Mouse (Mus musculus) Muller cell, postnatal 12 days (primary cell): ENCODE data around the gene Snx17.
"Not testable (repeated sequence)": the region's sequence is repeated elsewhere in the genome, so short reads cannot be mapped to it uniquely, and the experiment has no call there.

Source experiments
- DNase-seq: peaks from one replicate; pipeline ENCODE4 v3.0.0-alpha.2; 2015; ENCODE audit errors: inconsistent ontology term

The Snx17 gene

DNA sequence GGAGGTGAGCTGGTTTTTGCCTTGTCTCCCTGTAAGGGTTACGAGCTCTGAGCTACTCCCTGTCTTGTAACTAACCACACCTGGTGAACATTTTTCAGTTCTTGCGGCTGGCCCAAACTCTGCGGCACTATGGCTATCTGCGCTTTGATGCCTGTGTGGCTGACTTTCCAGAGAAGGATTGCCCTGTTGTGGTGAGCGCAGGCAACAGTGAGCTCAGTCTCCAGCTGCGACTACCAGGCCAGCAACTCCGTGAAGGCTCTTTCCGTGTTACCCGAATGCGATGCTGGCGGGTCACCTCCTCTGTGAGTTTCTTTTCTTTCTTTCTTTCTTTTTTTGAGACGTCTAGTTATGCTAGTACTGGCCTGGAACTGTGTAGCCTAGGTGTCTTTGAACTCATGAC lies 4.0 kb downstream of the Snx17 start:
- DNase-seq: no peak

DNA sequence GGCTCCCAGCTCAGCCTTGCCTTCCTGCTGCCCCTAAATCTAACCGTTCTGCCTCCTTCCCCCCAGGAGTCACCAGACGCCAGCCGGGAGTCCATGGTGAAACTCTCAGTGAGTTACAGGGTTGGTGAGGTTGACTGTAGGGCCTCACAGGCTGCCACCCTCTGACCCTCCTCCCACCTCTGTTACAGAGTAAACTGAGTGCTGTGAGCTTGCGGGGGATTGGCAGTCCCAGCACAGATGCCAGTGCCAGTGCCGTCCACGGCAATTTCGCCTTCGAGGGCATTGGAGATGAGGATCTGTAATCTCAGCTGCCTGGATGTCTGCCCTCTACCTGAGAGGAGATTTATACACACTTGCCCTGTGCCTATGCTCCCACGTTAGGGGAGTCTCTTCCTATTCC lies 5.1 kb downstream of the Snx17 start:
- no peak for DNase-seq

DNA sequence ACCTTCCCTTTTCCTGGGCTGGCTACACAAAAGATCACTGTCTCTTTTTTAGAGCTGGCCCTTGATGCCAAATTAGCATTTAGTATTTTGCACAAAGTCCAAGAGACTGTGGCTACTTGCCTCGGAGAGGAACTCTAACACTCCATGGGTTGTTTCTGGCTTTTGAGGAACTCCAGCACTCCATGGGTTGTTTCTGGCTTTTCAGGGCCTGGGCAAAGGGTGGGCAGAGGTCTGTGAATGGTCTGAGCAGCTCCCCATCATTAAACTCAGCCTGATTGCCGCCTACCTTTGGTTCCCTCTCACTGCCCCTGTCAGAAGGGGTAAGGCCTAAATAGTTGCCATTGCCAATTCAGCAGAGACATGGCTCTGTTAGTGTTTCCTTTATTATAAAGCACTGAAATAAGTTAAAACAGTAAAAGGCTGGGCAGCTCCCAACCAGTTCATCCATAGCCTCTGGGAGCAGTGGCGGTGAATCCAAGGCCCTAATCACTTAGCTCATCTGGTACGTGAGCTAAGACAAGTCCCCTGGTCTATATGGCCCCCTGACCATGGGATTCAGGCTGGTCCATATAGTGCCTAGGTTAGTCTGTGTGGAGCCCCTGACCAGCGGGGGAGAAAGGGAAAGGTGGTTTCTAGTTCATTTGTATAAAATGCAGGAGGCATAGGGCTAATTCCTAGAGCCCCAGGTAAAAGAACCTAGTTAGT lies 5.7 kb downstream of the Snx17 start:
- DNase-seq: no peak

DNA sequence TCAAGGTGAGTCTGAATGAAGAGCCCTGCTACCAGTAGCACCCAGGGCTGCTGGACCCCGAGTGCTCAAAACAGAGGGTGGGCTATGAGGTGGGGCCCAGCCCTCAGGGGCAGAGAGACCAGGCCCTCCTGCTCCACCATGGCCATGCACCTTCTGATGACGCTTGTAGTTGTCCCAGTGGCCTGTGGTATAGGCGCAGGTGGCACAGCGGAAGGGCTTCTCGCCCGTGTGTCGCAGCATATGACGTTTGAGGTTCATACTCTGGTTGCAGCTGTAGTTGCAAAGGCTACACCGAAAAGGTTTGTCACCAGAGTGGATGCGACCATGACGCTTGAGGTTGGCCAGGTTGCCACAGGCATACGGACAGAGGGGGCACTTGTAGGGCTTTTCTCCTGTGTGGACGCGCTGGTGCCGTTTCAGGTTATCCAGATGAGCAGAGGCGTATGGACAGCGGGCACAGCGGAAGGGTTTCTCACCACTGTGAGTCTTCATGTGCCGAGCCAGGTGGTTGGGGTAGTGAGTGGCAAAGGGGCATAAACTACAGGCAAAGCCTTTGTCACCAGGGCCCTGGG lies 6.4 kb downstream of the Snx17 start:
- DNase-seq: no peak

DNA sequence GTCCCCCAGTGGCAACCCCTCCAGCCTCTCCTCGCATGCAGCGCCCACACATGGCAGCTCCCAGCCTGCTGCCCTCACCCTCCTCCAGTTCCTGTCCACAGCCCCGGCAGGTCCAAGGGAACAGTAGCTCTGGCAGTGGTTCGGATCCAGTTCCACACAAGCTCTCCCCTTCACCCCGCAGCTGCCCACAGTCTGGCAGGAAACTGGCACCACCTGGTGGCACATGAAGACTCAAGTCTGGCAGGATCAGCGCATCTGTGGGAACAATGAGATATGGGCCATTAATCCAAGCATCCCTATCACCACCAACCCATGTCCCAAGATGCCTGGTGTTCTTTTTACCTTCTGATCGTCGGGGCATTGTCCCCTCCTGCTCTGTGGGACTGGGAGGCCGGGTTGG lies 6.9 kb downstream of the Snx17 start:
- no peak for DNase-seq

DNA sequence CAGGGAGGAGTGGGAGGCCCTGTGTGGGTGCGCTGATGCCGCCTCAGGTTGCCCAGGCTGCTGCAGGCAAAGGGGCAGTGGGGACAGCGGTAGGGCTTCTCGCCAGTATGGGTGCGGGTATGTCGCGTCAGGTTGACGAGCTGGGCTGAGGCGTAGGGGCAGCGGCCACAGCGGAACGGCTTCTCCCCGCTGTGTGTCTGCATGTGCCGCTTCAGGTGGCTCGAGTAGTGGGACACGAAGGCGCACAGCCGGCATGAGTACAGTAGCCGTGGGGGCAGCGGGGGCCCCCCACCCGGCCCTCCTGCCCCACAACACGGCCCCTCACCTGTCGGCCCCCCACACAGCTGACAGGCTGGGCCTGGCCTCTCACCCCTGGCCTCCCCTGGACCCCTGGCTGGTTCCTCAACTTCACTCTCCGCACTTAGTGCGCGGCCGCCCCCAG lies 7.3 kb downstream of the Snx17 start:
- no peak for DNase-seq

DNA sequence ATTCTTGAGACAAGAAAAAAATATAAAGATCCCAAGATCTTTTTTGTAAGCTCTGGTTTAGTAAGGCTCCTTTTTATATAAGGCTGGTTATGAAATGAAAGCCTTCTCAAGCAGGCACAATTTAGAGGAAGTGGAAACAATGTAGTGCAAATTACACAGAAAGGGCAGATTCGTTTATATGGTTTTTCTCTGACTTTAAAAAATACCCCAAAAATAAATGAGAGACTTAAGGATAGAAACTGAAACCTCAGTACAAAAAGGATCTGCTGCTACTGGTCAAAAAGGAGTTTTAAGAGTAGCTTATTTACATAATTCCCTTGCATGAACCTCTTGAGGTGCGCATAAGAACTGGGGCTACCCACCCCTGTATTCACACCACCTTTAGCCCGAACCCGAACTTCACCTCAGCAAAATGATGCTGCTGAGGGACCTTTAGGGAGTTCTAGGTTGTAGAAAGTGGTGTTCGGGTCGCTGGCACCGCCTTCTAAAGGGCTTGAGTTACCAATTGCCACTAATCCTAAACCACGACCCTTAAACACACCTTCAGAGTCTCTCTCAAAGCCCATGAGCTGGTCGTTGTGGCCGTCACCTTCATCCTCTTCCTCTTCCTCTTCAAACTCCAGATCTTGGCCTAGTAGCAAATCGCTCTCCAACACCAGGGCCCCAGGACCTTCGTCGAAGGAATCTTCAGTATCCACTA lies 8.2 kb downstream of the Snx17 start:
- no peak for DNase-seq

DNA sequence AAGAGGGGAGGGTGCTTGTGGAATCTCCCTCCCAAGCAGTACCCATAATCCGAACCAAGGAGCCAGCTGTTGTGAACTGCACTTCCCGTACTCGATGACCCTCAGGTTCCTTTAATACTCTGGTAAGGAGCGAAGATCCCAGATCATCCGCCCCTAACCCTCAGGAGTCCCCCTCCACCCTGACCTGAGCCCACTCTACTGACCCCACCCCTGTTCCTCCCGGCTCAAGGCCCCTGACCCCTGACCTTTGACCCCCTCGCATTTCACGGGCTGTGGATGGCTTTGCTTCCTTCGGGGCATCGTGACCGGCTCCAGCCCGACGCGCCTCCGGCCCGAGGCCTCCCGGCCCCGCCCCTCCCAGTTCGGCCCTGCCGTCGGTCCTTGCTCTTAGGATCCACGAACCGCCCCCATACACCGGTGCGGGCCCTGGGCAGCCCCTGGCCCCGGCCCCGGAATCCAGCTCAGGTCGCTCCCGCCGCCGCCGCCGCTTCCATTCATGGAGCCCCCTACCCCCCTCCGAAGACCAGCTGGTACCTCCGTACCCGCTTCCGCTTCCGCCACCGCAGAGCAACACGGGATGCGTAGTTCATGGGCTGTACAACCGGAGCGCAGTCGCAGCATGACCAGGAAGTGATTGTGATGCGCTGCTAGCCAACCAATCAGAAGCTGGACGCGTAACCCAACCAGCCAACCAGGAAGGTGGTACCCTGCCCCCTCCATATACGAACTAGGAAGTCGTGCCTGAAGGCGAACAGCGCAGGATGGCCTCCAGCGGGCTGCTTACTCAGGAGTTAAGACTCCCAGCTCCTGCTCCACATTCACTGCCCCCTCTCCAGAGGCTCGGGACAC lies 8.9 kb downstream of the Snx17 start, which contains the start of gene Zfp513:
Gene Zfp513, minus strand, starts transcription at position 562 of the 849 bp plus-strand sequence.
- peak; percentile 97 for DNase-seq

DNA sequence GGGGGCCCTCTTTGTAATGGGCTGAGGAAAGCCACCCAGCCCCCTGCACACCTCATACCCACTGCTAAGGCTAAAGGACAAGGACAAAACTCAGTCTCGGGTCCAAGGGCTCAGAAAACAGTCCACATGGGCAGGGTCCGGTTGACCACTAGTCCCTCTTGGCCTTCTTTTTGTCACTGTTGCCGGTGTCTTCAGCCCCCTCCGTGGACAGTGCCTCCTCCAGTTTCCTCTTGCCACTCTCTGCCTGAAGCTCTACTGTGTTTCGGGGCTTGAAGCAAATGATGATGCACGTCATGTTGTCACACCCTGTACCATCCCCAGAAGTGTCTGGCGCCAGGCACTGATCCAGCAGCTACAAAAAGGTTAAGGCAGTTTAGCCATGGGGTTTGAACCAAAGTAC lies 9.9 kb downstream of the Snx17 start:
- DNase-seq: no peak

DNA sequence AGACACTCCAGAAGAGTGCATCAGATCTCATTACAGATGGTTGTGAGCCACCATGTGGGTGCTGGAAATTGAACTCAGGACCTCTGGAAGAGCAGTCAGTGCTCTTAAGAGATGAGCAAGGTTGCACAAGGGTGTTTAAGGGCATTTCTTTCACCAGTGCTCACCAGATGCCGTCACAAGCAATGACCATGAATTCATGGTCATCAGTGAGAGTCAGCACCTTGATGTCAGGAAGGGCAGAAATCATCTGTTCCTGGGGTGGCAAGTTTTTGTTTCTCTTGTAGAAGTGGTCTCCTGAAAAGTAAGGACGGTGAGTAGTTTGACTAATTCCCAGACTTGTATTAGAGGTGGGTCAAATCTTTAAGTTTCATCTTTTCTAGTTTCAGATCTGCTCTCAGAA lies 10.8 kb downstream of the Snx17 start:
- DNase-seq: no peak

DNA sequence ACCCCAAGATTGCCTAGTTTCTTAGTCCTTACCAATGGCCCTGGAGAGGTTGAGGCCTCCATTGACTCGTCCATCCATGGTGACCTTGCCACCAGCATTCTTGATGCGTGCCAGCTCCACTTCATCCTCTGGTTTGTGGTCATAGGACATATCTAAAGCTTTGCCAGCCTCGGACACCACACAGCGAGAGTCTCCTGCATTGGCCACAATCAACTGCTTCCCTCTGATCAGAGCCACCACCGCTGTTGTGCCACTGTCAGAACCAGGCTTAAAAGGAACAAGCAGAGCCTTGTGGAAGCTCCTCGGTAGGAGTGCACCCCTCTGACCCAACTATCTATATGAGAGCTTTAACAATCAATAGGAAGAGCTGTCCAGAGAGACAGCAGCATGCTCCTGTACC lies 11.4 kb downstream of the Snx17 start:
- no peak for DNase-seq

DNA sequence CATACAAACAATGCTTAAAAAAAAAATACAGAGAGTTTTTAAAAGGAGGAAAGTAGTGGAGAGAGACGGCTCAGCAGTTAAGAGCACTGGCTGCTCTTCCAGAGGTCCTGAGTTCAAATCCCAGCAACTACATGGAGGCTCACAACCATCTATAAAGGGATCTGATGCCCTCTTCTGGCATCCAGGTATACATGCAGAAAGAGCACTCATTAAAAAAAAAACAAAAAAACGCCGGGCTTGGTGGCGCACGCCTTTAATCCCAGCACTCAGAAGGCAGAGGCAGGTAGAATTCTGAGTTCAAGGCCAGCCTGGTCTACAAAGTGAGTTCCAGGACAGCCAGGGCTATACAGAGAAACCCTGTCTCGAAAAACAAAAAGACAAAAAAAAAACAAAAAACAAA lies 23.5 kb downstream of the Snx17 start:
- not testable (repeated sequence) for DNase-seq

DNA sequence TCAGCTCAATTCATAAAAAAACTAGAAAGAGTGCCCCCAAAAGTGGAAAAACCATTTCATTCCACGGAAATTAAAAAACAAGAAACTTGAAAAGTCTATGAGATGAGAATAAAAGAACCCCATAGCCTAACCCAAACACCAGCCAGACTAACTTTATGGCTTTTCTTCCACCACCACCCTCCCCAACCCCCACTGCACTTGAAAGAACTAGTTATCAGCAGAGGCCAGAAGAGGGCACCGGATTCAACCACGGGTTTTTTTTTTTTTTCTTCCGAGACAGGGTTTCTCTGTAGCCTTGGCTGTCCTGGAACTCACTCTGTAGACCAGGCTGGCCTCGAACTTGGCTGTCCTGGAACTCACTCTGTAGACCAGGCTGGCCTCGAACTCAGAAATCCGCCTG lies 25.3 kb downstream of the Snx17 start:
- DNase-seq: no peak

DNA sequence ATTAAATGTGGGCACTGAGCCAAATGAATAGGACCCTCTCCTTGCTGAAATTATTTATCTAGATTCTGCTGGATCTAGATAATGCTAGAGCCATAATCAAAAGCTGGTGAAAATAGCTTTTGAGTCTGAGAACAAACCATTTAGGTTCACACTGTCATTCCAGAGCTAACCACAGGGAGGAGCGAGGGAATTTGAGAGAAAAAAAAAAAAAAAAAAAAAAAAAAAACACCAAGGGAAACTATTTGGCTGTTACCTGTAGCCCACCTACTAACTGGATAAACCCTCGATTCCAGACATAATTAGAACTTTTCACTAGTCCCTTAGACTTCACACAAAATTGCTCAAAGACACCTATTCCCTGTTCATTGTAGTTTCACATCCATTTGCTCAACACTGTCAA lies 26.0 kb downstream of the Snx17 start:
- DNase-seq: peak; percentile 27

DNA sequence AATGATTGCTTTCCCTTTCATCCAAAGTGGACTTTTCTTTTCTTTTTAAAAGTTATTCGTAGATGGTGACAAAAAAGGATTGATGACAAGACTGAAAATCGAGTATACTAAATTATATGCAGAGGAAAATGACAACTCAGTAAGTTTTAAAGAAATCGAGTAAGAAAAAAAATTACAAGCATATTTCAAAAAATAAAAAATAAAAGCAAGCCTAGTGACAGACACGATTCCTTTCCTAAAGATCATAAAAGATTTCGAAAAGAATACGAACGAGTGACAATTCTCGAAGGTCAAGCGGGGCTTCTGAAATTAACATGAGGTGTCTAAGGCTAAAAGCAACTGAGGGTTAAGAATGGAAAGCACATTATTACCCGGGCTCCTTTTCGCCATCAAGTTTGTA lies 26.4 kb downstream of the Snx17 start:
- peak; percentile 35 for DNase-seq

DNA sequence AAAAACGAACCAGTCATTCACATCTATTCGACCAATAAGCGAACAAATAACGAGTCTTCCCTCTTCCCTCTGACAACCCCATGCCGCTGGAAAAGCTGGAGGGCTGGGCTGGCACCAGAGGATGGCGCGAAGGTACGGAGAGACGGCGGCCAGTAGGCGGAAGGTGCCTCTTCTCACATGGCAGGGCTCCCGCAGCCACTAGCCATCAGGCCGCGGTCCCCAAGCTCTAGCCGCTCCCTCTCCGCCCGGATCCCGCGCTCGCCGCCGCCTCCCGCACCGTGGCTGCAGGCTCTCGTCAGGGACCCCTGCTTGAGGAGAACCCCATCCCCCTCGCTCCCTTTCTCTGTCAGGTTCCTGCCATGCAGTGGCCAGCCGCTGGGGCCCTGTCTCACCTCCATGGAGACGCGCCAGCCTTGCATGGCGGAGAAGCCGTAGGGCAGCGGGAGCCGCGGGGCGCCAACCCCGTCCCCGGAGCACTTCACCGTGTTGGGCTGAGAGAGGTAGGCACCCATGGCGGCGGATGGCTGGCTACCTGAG lies 27.0 kb downstream of the Snx17 start:
- DNase-seq: peak; percentile 70

DNA sequence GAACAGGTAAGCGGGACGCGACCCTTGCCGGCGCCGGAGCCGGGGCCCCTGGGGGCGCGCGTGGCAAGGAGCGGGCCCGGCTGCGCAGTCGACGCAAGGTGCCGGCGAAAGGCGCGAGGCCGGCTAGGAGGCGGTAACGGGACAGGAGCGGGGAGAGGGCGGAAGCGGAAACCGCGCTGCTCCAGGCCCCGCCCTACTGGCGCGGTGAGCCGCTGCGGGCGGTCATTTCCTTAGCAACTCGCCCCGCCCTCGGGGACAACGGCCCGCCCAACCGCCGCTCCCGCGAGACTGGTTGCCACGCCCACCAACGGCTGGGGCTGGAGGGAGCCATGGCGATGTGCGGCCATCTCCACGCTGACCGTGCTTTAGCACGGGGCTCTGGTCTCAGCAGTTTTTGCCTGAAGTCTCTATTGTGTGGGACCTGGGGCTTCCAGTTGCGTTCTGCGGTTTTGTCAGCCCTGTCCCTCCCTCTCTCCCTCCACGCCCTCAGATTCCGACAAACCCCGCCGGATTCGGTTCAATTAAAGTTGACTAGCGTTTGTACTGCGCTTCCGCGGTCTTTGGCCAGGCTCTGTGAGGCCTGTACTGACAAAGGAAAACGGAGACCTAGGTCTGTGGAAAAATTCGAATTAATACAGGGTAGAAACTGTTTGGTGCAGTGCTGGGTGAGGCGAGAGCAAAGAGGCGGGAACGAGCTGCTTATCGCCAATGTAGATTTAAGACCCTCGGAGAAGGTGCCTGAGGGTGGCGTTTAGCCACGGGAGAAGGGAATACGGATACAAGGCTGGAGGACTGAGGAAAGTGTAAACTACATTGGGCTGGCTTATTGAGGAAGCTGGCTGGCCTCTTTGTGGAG lies 27.6 kb downstream of the Snx17 start, which contains the start of gene Ppm1g:
Gene Ppm1g, minus strand, starts transcription at position 240 of the 856 bp plus-strand sequence.
- peak; percentile 97 for DNase-seq

DNA sequence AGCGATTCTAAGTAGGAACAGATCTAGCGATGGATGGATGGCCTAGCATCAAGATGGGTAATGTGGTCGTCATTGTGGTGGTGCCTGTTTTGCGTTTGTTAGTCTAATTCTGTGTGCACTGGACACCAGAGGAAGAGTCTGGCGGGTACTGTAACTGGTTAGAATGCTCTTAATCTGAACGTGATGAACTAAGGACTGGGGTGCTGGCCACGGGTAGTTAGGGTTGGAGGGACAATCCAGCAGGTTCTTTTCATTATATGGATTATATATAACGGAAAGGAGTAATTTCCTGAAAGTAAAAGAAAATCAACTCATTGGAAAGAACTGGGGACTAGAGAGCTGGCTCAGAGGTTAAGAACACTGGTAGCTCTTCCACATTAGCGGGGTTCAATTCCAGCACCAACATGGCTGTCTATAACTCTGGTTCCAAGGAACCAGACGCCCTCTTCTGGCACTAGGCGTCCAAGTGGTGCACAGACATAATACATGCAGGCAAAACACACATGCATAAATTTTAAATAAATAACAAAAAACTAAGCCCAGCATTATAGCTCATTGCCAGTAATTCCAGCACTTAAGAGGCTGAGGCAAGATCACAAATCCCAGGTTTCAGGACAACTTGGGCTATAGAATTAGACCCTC lies 28.4 kb downstream of the Snx17 start:
- DNase-seq: peak; percentile 34

DNA sequence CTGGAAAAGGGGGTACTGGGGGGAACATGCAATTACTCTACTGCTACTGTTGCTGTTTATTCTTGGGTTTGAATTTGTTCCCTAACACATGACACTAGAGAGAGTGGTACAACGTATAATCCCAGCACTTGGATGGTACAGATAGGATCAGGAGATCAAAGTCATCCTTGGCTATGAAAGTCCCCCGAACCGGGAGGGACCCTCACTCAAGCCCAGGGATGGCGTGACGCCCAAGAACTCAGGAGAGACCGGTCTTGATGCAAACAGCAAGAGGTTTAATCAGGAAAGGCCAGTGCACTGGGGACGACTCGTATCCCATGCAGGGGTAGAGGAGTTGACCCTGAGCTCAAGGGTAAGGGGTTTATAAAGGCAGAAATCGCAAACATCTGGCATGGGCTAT lies 29.7 kb downstream of the Snx17 start:
- DNase-seq: no peak

DNA sequence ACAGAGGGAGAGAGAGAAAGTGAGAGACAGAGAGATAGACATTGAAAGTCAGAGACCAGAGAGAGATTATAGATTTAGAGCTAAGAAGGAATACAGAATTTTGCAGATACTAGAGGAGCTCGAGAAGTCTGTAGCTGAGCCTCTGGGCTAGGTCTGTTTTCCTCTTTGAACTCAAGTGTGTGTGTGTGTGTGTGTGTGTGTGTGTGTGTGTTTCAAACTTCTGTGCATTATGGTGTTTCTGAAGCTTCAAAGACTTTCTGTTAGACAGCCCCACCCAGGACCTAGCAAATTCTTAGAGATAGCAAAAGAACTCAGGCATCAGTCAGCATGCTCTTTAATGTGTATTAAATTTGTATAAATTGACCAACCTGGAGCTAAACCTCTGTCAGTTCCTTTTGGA lies 33.6 kb downstream of the Snx17 start:
- DNase-seq: no peak
